Mouse (Mus musculus) kidney, embryonic 14.5 days (tissue): ENCODE results near the gene St3gal3. TPM values are rescaled to one million over a fixed set of nuclear protein-coding genes. Genes with fewer than 3 reads are reported as not detected.

Experiments
- ATAC-seq: fragments of 200-750 bp; cut with Nextera tagmentation; 2 replicates; pipeline ENCODE4 v1.8.0; 2017; ENCODE audit warnings: moderate number of reproducible peaks, mild to moderate bottlenecking, moderate TSS enrichment, moderate library complexity; ENCODE audit not compliant: low FRiP score, low TSS enrichment
- H3K27ac ChIP-seq: fragments of 300-500 bp; sonication (generic); 2 replicates; pipeline ENCODE4 v1.5.1; 2014; ENCODE audit warnings: low read depth, mild to moderate bottlenecking, low read length, moderate library complexity, mixed read lengths
- H3K27me3 ChIP-seq: fragments of 300-500 bp; sonication (generic); 2 replicates; pipeline ENCODE4 v1.6.1; 2014; ENCODE audit warnings: mild to moderate bottlenecking, low read length; ENCODE audit not compliant: control insufficient read depth, insufficient read depth
- H3K36me3 ChIP-seq: fragments of 300-500 bp; sonication (generic); 2 replicates; pipeline ENCODE4 v1.6.1; 2014; ENCODE audit warnings: low read length, mixed read lengths; ENCODE audit not compliant: control insufficient read depth, insufficient read depth
- H3K4me1 ChIP-seq: fragments of 300-500 bp; sonication (generic); 2 replicates; pipeline ENCODE4 v1.6.1; 2014; ENCODE audit warnings: low read length, mixed read lengths; ENCODE audit not compliant: control insufficient read depth, insufficient read depth
- H3K4me2 ChIP-seq: fragments of 300-500 bp; sonication (generic); replicated peaks from 2 replicates; pipeline ENCODE4 v1.6.1; 2014; ENCODE audit warnings: low read depth, mild to moderate bottlenecking, low read length
- H3K4me3 ChIP-seq: fragments of 300-500 bp; sonication (generic); 2 replicates; pipeline ENCODE4 v1.5.1; 2014; ENCODE audit warnings: mild to moderate bottlenecking, low read length
- H3K9ac ChIP-seq: fragments of 300-500 bp; sonication (generic); 2 replicates; pipeline ENCODE4 v1.6.1; 2014; ENCODE audit warnings: low read depth, mild to moderate bottlenecking, low read length, moderate library complexity
- H3K9me3 ChIP-seq: fragments of 300-500 bp; sonication (generic); 2 replicates; pipeline ENCODE4 v1.6.1; 2016; ENCODE audit warnings: low read length; ENCODE audit not compliant: control insufficient read depth
- WGBS: fragments of 180-500 bp; shearing (Covaris S2); extraction: QIAGEN DNeasy Blood & Tissue Kit; methylation state at CpG from one replicate; pipeline ENCODE4 v1.1.7; 2014; 5-methylcytosine and 5-hydroxymethylcytosine counted together
- polyA plus RNA-seq: library from polyadenylated mRNA; unstranded; fragments of >200 nt; fragmentation: Nextera tagmentation; extraction: Ambion mirVana; gene quantifications from 2 replicates; pipeline ENCODE4 v1.2.1, GENCODE M21; 2014

The St3gal3 gene
- polyA plus RNA-seq, 1 experiment from 2014 or later: 6.8 TPM

- Histone ChIP-seq H3K4me3 (no peak overlapping the region), H3K9me3 (no peaks in the 10 kb centered on the region), H3K9ac (no peak overlapping the region), H3K4me2 (no peak overlapping the region), H3K36me3 (no peaks in the 10 kb centered on the region), H3K27me3 (no peaks in the 10 kb centered on the region), H3K27ac (no peak overlapping the region), H3K4me1 (peaks cover 9% of the 10 kb centered on the region; the same call in 1 of the 2 replicates)
- no peak for ATAC-seq
- 74% methylated on average over 9 of the region's 9 CpGs for WGBS
These were observed 157.3 kb downstream of the St3gal3 start for GRCm38 (mm10) chr4:117977371-117977770.

- no peak for ATAC-seq
- 48% methylated on average over 1 of the region's 1 CpGs for WGBS
- peaks cover 9% of the 10 kb centered on the region; the same call in 1 of the 2 replicates for H3K4me1 ChIP-seq
These were observed 158.9 kb downstream of the St3gal3 start for GRCm38 (mm10) chr4:117975820-117976219.

GRCm38 (mm10) chr4:117974719-117975118 is 160.0 kb downstream of the St3gal3 start:
- no peak for ATAC-seq
- Histone ChIP-seq H3K4me2 (no peak overlapping the region), H3K4me1 (peaks cover 9% of the 10 kb centered on the region; the same call in 1 of the 2 replicates), H3K9ac (no peak overlapping the region), H3K27me3 (no peaks in the 10 kb centered on the region), H3K36me3 (no peaks in the 10 kb centered on the region), H3K4me3 (no peak overlapping the region), H3K27ac (no peak overlapping the region), H3K9me3 (no peaks in the 10 kb centered on the region)
- WGBS: 70% methylated on average over 5 of the region's 5 CpGs

More at GRCm38 (mm10) chr4:117975820-117976219, 158.9 kb downstream of the St3gal3 start:
- Histone ChIP-seq H3K9me3 (no peaks in the 10 kb centered on the region), H3K27me3 (no peaks in the 10 kb centered on the region), H3K4me3 (no peak overlapping the region), H3K27ac (0 out of 2 replicates have a peak overlapping the region, but pooled peaks have one; percentile 17), H3K9ac (no peak overlapping the region), H3K36me3 (no peaks in the 10 kb centered on the region), H3K4me2 (no peak overlapping the region)

GRCm38 (mm10) chr4:117972999-117973398 is 161.7 kb downstream of the St3gal3 start:
- Histone ChIP-seq H3K9me3 (no peaks in the 10 kb centered on the region), H3K4me2 (no peak overlapping the region), H3K27me3 (no peaks in the 10 kb centered on the region), H3K9ac (no peak overlapping the region), H3K4me3 (no peak overlapping the region), H3K4me1 (peaks cover 9% of the 10 kb centered on the region; the same call in 1 of the 2 replicates), H3K36me3 (no peaks in the 10 kb centered on the region), H3K27ac (no peak overlapping the region)
- WGBS: 28% methylated on average over 10 of the region's 10 CpGs
- ATAC-seq: 0 out of 2 replicates have a peak, but pooled peaks have one; percentile 12

- no peaks in the 10 kb centered on the region for H3K36me3 ChIP-seq
- no peak overlapping the region for H3K27ac ChIP-seq
- H3K9ac ChIP-seq: no peak overlapping the region
- WGBS: 71% methylated on average over 14 of the region's 14 CpGs
- H3K27me3 ChIP-seq: no peaks in the 10 kb centered on the region
- H3K9me3 ChIP-seq: no peaks in the 10 kb centered on the region
- H3K4me1 ChIP-seq: no peaks in the 10 kb centered on the region
- 0 out of 2 replicates have a peak, but pooled peaks have one; percentile 35 for ATAC-seq
- H3K4me2 ChIP-seq: no peak overlapping the region
- no peak overlapping the region for H3K4me3 ChIP-seq
These were observed 170.2 kb downstream of the St3gal3 start for GRCm38 (mm10) chr4:117964346-117965025.

- peaks cover 19% of the 10 kb centered on the region; the same call in 1 of the 2 replicates for H3K36me3 ChIP-seq
These were observed 177.2 kb downstream of the St3gal3 start for GRCm38 (mm10) chr4:117957492-117957891.

GRCm38 (mm10) chr4:117947493-117947892 is 187.2 kb downstream of the St3gal3 start:
- no peak overlapping the region for H3K4me3 ChIP-seq
- H3K9me3 ChIP-seq: no peaks in the 10 kb centered on the region; the same call in 1 of the 2 replicates
- no peak for ATAC-seq
- H3K4me1 ChIP-seq: no peaks in the 10 kb centered on the region
- 84% methylated on average over 7 of the region's 7 CpGs for WGBS
- no peak overlapping the region for H3K4me2 ChIP-seq
- no peaks in the 10 kb centered on the region for H3K27me3 ChIP-seq
- no peak overlapping the region for H3K9ac ChIP-seq
- H3K36me3 ChIP-seq: peaks cover 3% of the 10 kb centered on the region; the same call in 1 of the 2 replicates
- no peak overlapping the region for H3K27ac ChIP-seq

More at GRCm38 (mm10) chr4:117957492-117957891, 177.2 kb downstream of the St3gal3 start:
- H3K27ac ChIP-seq: no peak overlapping the region
- no peaks in the 10 kb centered on the region for H3K4me1 ChIP-seq
- 40% methylated on average over 4 of the region's 4 CpGs for WGBS
- no peak for ATAC-seq
- H3K27me3 ChIP-seq: no peaks in the 10 kb centered on the region
- no peaks in the 10 kb centered on the region for H3K9me3 ChIP-seq
- H3K9ac ChIP-seq: no peak overlapping the region
- no peak overlapping the region for H3K4me3 ChIP-seq
- H3K4me2 ChIP-seq: no peak overlapping the region

- no peak overlapping the region for H3K4me2 ChIP-seq
- H3K27me3 ChIP-seq: no peaks in the 10 kb centered on the region
- ATAC-seq: no peak
- H3K4me1 ChIP-seq: no peaks in the 10 kb centered on the region
- H3K9me3 ChIP-seq: no peaks in the 10 kb centered on the region
- H3K9ac ChIP-seq: no peak overlapping the region
- 91% methylated on average over 11 of the region's 11 CpGs for WGBS
- H3K27ac ChIP-seq: no peak overlapping the region
- no peaks in the 10 kb centered on the region for H3K36me3 ChIP-seq
- H3K4me3 ChIP-seq: no peak overlapping the region
These were observed 187.9 kb downstream of the St3gal3 start for GRCm38 (mm10) chr4:117946639-117947305.

- no peak overlapping the region for H3K9ac ChIP-seq
- ATAC-seq: no peak
These were observed 191.4 kb downstream of the St3gal3 start for GRCm38 (mm10) chr4:117943317-117943716.

More at GRCm38 (mm10) chr4:117943317-117943716, 191.4 kb downstream of the St3gal3 start:
- no peak overlapping the region for H3K4me2 ChIP-seq
- H3K4me3 ChIP-seq: no peak overlapping the region
- no peak overlapping the region for H3K27ac ChIP-seq
- peaks cover 9% of the 10 kb centered on the region; the same call in 1 of the 2 replicates for H3K36me3 ChIP-seq
- no peaks in the 10 kb centered on the region for H3K9me3 ChIP-seq
- H3K4me1 ChIP-seq: no peaks in the 10 kb centered on the region
- WGBS: 9% methylated on average over 5 of the region's 5 CpGs
- no peaks in the 10 kb centered on the region for H3K27me3 ChIP-seq
